Mouse (Mus musculus) embryonic facial prominence, embryonic 11.5 days (tissue): ENCODE results near the gene Iqcb1. TPM values are rescaled to one million over a fixed set of nuclear protein-coding genes. Genes with fewer than 3 reads are reported as not detected.

Source experiments
- microRNA-seq: library from miRNA; unstranded; fragments of <30 nt; microRNA quantifications from one replicate; pipeline ENCODE4, GENCODE M21; 2016; ENCODE audit warnings: borderline number of aligned reads
- polyA plus RNA-seq: library from polyadenylated mRNA; unstranded; fragments of >200 nt; fragmentation: Nextera tagmentation; extraction: Ambion mirVana; gene quantifications from 2 replicates; pipeline ENCODE4 v1.2.1, GENCODE M21; 2014

Iqcb1 gene
- polyA plus RNA-seq, 1 experiment from 2014 or later, result 85.4 TPM

Small RNA genes lying within 50 kb of the gene (microRNA-seq; reads per million reads assigned to microRNA genes)
- gene Gm22617, result not detected

Other genes starting within 250 kb of the Iqcb1 start
- gene Cd86, start 162.3 kb upstream of the Iqcb1 start, polyA plus RNA-seq, result 0.60 and 1.4 TPM in 2 replicates
- 0.88 and 1.0 TPM in 2 replicates for gene Ildr1, start 134.4 kb upstream of the Iqcb1 start, polyA plus RNA-seq
- gene Slc15a2, start 43.4 kb upstream of the Iqcb1 start, polyA plus RNA-seq, result 2.3 and 3.9 TPM in 2 replicates
- gene Eaf2, start 46.6 kb downstream of the Iqcb1 start, polyA plus RNA-seq, result 1.7 and 1.8 TPM in 2 replicates
- 70.7 and 77.8 TPM in 2 replicates for gene Golgb1, start 46.8 kb downstream of the Iqcb1 start, polyA plus RNA-seq
- gene Hcls1, start 106.6 kb downstream of the Iqcb1 start, polyA plus RNA-seq, result 1.4 TPM in 2 replicates
- gene Fbxo40, start 162.1 kb downstream of the Iqcb1 start, polyA plus RNA-seq, result 0.11 TPM in 1 of 2 replicates, not detected in the other
- gene Polq, start 183.4 kb downstream of the Iqcb1 start, polyA plus RNA-seq, result 10.1 and 11.3 TPM in 2 replicates